Mouse (Mus musculus): ENCODE results near the gene Olfr1122. TPM values are rescaled to one million over a fixed set of nuclear protein-coding genes. Genes with fewer than 3 reads are reported as not detected.

Olfr1122 gene
- not detected for polyA plus RNA-seq (2014; fragmentation: Illumina TruSeq; extraction: RNeasy Lipid Tissue Mini Kit (QIAGEN cat#74804); ENCODE audit: low read depth, low replicate concordance)

GRCm38 (mm10) chr2:87385549-87385948, at the start of gene Olfr1122:
Gene Olfr1122, plus strand, starts transcription at chr2:87385849.

GRCm38 (mm10) chr2:87354515-87354914, 31.1 kb upstream of the Olfr1122 start, which contains the start of gene Olfr1120:
Gene Olfr1120, plus strand, starts transcription at chr2:87354815.

GRCm38 (mm10) chr2:87369595-87369994, 16.1 kb upstream of the Olfr1122 start, which contains the start of gene Olfr1121:
Gene Olfr1121, plus strand, starts transcription at chr2:87369895.

GRCm38 (mm10) chr2:87416335-87416734, 30.7 kb downstream of the Olfr1122 start, which contains the start of gene Olfr1123:
Gene Olfr1123, plus strand, starts transcription at chr2:87416635.

GRCm38 (mm10) chr2:87429975-87430374, 44.3 kb downstream of the Olfr1122 start, which contains the start of gene Olfr1124:
Gene Olfr1124, plus strand, starts transcription at chr2:87430275.

Other genes with a start within 250 kb of the Olfr1122 start
- not detected for gene Olfr1110, start 245.5 kb upstream of the Olfr1122 start, polyA plus RNA-seq (2014; fragmentation: Illumina TruSeq; extraction: RNeasy Lipid Tissue Mini Kit (QIAGEN cat#74804); ENCODE audit: low read depth, low replicate concordance)
- gene Olfr1111, start 233.2 kb upstream of the Olfr1122 start, polyA plus RNA-seq (2014; fragmentation: Illumina TruSeq; extraction: RNeasy Lipid Tissue Mini Kit (QIAGEN cat#74804); ENCODE audit: low read depth, low replicate concordance) = not detected
- gene Olfr1112, start 198.1 kb upstream of the Olfr1122 start, polyA plus RNA-seq (2014; fragmentation: Illumina TruSeq; extraction: RNeasy Lipid Tissue Mini Kit (QIAGEN cat#74804); ENCODE audit: low read depth, low replicate concordance) = not detected
- gene Olfr1113, start 176.9 kb upstream of the Olfr1122 start, polyA plus RNA-seq (2014; fragmentation: Illumina TruSeq; extraction: RNeasy Lipid Tissue Mini Kit (QIAGEN cat#74804); ENCODE audit: low read depth, low replicate concordance) = not detected
- not detected for gene Olfr1115, start 137.8 kb upstream of the Olfr1122 start, polyA plus RNA-seq (2014; fragmentation: Illumina TruSeq; extraction: RNeasy Lipid Tissue Mini Kit (QIAGEN cat#74804); ENCODE audit: low read depth, low replicate concordance)
- not detected for gene Olfr1116, start 118.3 kb upstream of the Olfr1122 start, polyA plus RNA-seq (2014; fragmentation: Illumina TruSeq; extraction: RNeasy Lipid Tissue Mini Kit (QIAGEN cat#74804); ENCODE audit: low read depth, low replicate concordance)
- gene Olfr1118, start 78.3 kb upstream of the Olfr1122 start, polyA plus RNA-seq (2014; fragmentation: Illumina TruSeq; extraction: RNeasy Lipid Tissue Mini Kit (QIAGEN cat#74804); ENCODE audit: low read depth, low replicate concordance) = not detected
- not detected for gene Olfr1120, start 31.0 kb upstream of the Olfr1122 start, polyA plus RNA-seq (2014; fragmentation: Illumina TruSeq; extraction: RNeasy Lipid Tissue Mini Kit (QIAGEN cat#74804); ENCODE audit: low read depth, low replicate concordance)
- not detected for gene Olfr1121, start 16.0 kb upstream of the Olfr1122 start, polyA plus RNA-seq (2014; fragmentation: Illumina TruSeq; extraction: RNeasy Lipid Tissue Mini Kit (QIAGEN cat#74804); ENCODE audit: low read depth, low replicate concordance)
- gene Olfr1123, start 30.8 kb downstream of the Olfr1122 start, polyA plus RNA-seq (2014; fragmentation: Illumina TruSeq; extraction: RNeasy Lipid Tissue Mini Kit (QIAGEN cat#74804); ENCODE audit: low read depth, low replicate concordance) = not detected
- gene Olfr1124, start 44.4 kb downstream of the Olfr1122 start, polyA plus RNA-seq (2014; fragmentation: Illumina TruSeq; extraction: RNeasy Lipid Tissue Mini Kit (QIAGEN cat#74804); ENCODE audit: low read depth, low replicate concordance) = not detected
- not detected for gene Olfr1126, start 68.1 kb downstream of the Olfr1122 start, polyA plus RNA-seq (2014; fragmentation: Illumina TruSeq; extraction: RNeasy Lipid Tissue Mini Kit (QIAGEN cat#74804); ENCODE audit: low read depth, low replicate concordance)
- not detected for gene Pramel7, start 111.2 kb downstream of the Olfr1122 start, polyA plus RNA-seq (2014; fragmentation: Illumina TruSeq; extraction: RNeasy Lipid Tissue Mini Kit (QIAGEN cat#74804); ENCODE audit: low read depth, low replicate concordance)
- gene Pramel6, start 120.7 kb downstream of the Olfr1122 start, polyA plus RNA-seq (2014; fragmentation: Illumina TruSeq; extraction: RNeasy Lipid Tissue Mini Kit (QIAGEN cat#74804); ENCODE audit: low read depth, low replicate concordance) = not detected
- gene Olfr153, start 145.9 kb downstream of the Olfr1122 start, polyA plus RNA-seq (2014; fragmentation: Illumina TruSeq; extraction: RNeasy Lipid Tissue Mini Kit (QIAGEN cat#74804); ENCODE audit: low read depth, low replicate concordance) = not detected
- not detected for gene Olfr1128, start 159.7 kb downstream of the Olfr1122 start, polyA plus RNA-seq (2014; fragmentation: Illumina TruSeq; extraction: RNeasy Lipid Tissue Mini Kit (QIAGEN cat#74804); ENCODE audit: low read depth, low replicate concordance)
- not detected for gene Olfr1129, start 188.1 kb downstream of the Olfr1122 start, polyA plus RNA-seq (2014; fragmentation: Illumina TruSeq; extraction: RNeasy Lipid Tissue Mini Kit (QIAGEN cat#74804); ENCODE audit: low read depth, low replicate concordance)
- not detected for gene Olfr1130, start 220.4 kb downstream of the Olfr1122 start, polyA plus RNA-seq (2014; fragmentation: Illumina TruSeq; extraction: RNeasy Lipid Tissue Mini Kit (QIAGEN cat#74804); ENCODE audit: low read depth, low replicate concordance)
- not detected for gene Olfr1131, start 241.3 kb downstream of the Olfr1122 start, polyA plus RNA-seq (2014; fragmentation: Illumina TruSeq; extraction: RNeasy Lipid Tissue Mini Kit (QIAGEN cat#74804); ENCODE audit: low read depth, low replicate concordance)